Mouse (Mus musculus) layer of hippocampus, adult 18-20 months (tissue): ENCODE results near the gene Pml. TPM values are rescaled to one million over a fixed set of nuclear protein-coding genes. Genes with fewer than 3 reads are reported as not detected.

ENCODE experiments used
- DNase-seq, 2 experiments: peaks; one replicate each; pipeline ENCODE4 v3.0.0; 2022; ENCODE audit warnings: low spot score in 2 of 2
- total RNA-seq, 2 experiments: library from RNA; stranded (reverse); gene quantifications; 2 replicates each; pipeline ENCODE4 v1.2.3; 2021

Gene Pml
- total RNA-seq, 2 experiments from 2014 or later, result 13.2 to 15.8 TPM

- peak in 1 of 2 experiments; percentile 71 for DNase-seq
Measured at GRCm38 (mm10) chr9:58203516-58204447, 45.8 kb downstream of the Pml start, which contains the start of the genes Islr and Islr2. TSS of gene Islr (minus strand) at chr9:58204306. TSS of gene Islr2 (minus strand) at chr9:58204319.

- peak in 1 of 2 experiments; percentile 48 for DNase-seq
Measured at GRCm38 (mm10) chr9:58202676-58203453, 46.7 kb downstream of the Pml start.

- peak; percentile 45 to 72 for DNase-seq
Measured at GRCm38 (mm10) chr9:58201861-58202549, 47.6 kb downstream of the Pml start.

GRCm38 (mm10) chr9:58201091-58201842 lies 48.3 kb downstream of the Pml start:
- peak; percentile 40 to 68 for DNase-seq

GRCm38 (mm10) chr9:58200270-58201090 lies 49.1 kb downstream of the Pml start:
- DNase-seq, result peak in 1 of 2 experiments; percentile 61

GRCm38 (mm10) chr9:58199381-58200269 lies 50.0 kb downstream of the Pml start:
- DNase-seq, result peak in 1 of 2 experiments; percentile 45

- DNase-seq, result peak in 1 of 2 experiments; percentile 51
Measured at GRCm38 (mm10) chr9:58198801-58199371, 50.7 kb downstream of the Pml start.

- DNase-seq, result peak; percentile 49 to 66
Measured at GRCm38 (mm10) chr9:58197781-58198701, 51.5 kb downstream of the Pml start.

GRCm38 (mm10) chr9:58196610-58197567 lies 52.7 kb downstream of the Pml start:
- peak in 1 of 2 experiments; percentile 33 for DNase-seq

- DNase-seq, result no peak
Measured at GRCm38 (mm10) chr9:58196141-58196540, 53.4 kb downstream of the Pml start.

GRCm38 (mm10) chr9:58195671-58196070 lies 53.9 kb downstream of the Pml start:
- peak in 1 of 2 experiments; percentile 41 for DNase-seq

GRCm38 (mm10) chr9:58194222-58194621 lies 55.4 kb downstream of the Pml start:
- no peak for DNase-seq

- peak in 1 of 2 experiments; percentile 59 for DNase-seq
Measured at GRCm38 (mm10) chr9:58184456-58184855, 65.1 kb downstream of the Pml start.

GRCm38 (mm10) chr9:58179390-58179789 lies 70.2 kb downstream of the Pml start:
- no peak for DNase-seq

GRCm38 (mm10) chr9:58177165-58177564 lies 72.4 kb downstream of the Pml start:
- DNase-seq, result no peak
